Comparison of ENCODE assay signal across 10 mouse cellular contexts in genomic region chr6:140368354-140369069, GRCm38 (mm10). TPM values are rescaled to one million over a fixed set of nuclear protein-coding genes. Genes with fewer than 3 reads are reported as not detected.
A peak's percentile ranks its signal among the peaks of the same experiment; 100 is the strongest.
DNase-seq lines count a peak whose midpoint lies in the region; ATAC-seq and TF ChIP-seq lines count a peak whose summit lies in the region.
"Had no signal": no experiment of that assay in that cellular context is flagged by ENCODE, and none has a peak within 500 bp of the region (broad histone marks: within the 10 kb centered on the region; RNA-seq: fewer than 3 reads in every experiment).

No protein-coding gene starts in this region.

- no peaks in the 10 kb centered on the region for H3K9me3 ChIP-seq in limb, embryonic 15.5 days

- 65% methylated on average over 8 of the region's 8 CpGs for WGBS in limb, embryonic 15.5 days

- no peak overlapping the region for H3K4me2 ChIP-seq in limb, embryonic 15.5 days

- peak; percentile 8 for DNase-seq in ovary, postnatal 14 days (ENCODE audit: low spot score)
- no peak for DNase-seq in ovary, postnatal 10 days (ENCODE audit: low spot score)
- DNase-seq in brain, embryonic 14.5 days (ENCODE audit: low read depth), result peak; percentile 39
- DNase-seq in urinary bladder, postnatal 25 days (ENCODE audit: low spot score), result peak; percentile 53
- no peak for DNase-seq in layer of hippocampus, postnatal 14 days (ENCODE audit: low spot score in 2 of 2)
- DNase-seq in thymus, postnatal 0 days (ENCODE audit: low spot score), result no peak
- DNase-seq: heart, adult 11 months had no signal

- TF ChIP-seq CTCF in brain, embryonic 14.5 days (IDR thresholded peaks at IDR 0.05; ENCODE audit: borderline replicate concordance, extremely low read depth, insufficient read depth, insufficient read length), result no peak

- TF ChIP-seq POLR2A in brain, embryonic 14.5 days (IDR thresholded peaks at IDR 0.05; ENCODE audit: borderline replicate concordance, extremely low read depth, insufficient read depth, insufficient read length, poor library complexity, severe bottlenecking), result no peak

- H3K4me1 ChIP-seq in limb, embryonic 15.5 days, result peaks cover 6% of the 10 kb centered on the region; the same call in 1 of the 2 replicates

- no peak overlapping the region for H3K4me3 ChIP-seq in limb, embryonic 15.5 days

- no peak overlapping the region for H3K27ac ChIP-seq in limb, embryonic 15.5 days
- H3K27ac ChIP-seq: kidney, postnatal 0 days had no signal

- no peak overlapping the region for H3K9ac ChIP-seq in limb, embryonic 15.5 days

- no peaks in the 10 kb centered on the region for H3K36me3 ChIP-seq in limb, embryonic 15.5 days

- no peaks in the 10 kb centered on the region for H3K27me3 ChIP-seq in limb, embryonic 15.5 days
- H3K27me3 ChIP-seq: Patski had no signal

- ATAC-seq in limb, embryonic 15.5 days (ENCODE audit: insufficient number of reproducible peaks, low FRiP score, low TSS enrichment, low read depth), result peak; percentile 58; the same call in 1 of the 2 replicates
- ATAC-seq: Patski had no signal

RNA-seq across cellular contexts. Expression of gene Plekha5, which starts 55.3 kb away (rescaled TPM):
- 91.1 and 103 TPM in 2 replicates for polyA plus RNA-seq in brain, embryonic 14.5 days (2012; rRNA removed)
- polyA plus RNA-seq in limb, embryonic 15.5 days (2015; fragmentation: Nextera tagmentation; extraction: Ambion mirVana), result 44.7 and 47.2 TPM in 2 replicates
- 10 to 100 TPM; 63.4 to 73.0 TPM for total RNA-seq in layer of hippocampus, postnatal 14 days (2021)
- polyA plus RNA-seq in thymus, postnatal 0 days (2015; fragmentation: Nextera tagmentation; extraction: Ambion mirVana), result 26.6 and 29.8 TPM in 2 replicates

Comparison
In these comparisons a context has a peak if more than half of its experiments do, and no peak if none do; other contexts are left out.
1. DNase-seq: peak in ovary, postnatal 14 days (single experiment), brain, embryonic 14.5 days (single experiment) and urinary bladder, postnatal 25 days (single experiment); none in ovary, postnatal 10 days (single experiment), layer of hippocampus, postnatal 14 days (0 of 2) and thymus, postnatal 0 days (single experiment).